Mouse (Mus musculus) heart, adult 2 months (tissue): Measurements from ENCODE around the gene Acap2.
A peak's percentile ranks its signal among the peaks of the same experiment; 100 is the strongest.

Experiments used
- CTCF ChIP-seq: fragments of 200-600 bp; IDR thresholded peaks from 2 replicates; pipeline ENCODE4 v1.8.1; 2022; ENCODE audit warnings: antibody characterized with exemption, mild to moderate bottlenecking, moderate library complexity
- POLR2A ChIP-seq: fragments of 200-500 bp; IDR thresholded peaks from 2 replicates; pipeline ENCODE4 v1.6.1; 2011; ENCODE audit warnings: mild to moderate bottlenecking, low read depth, low read length, control low read depth; ENCODE audit not compliant: insufficient read depth

GRCm38 (mm10) chr16:31170297-31170696 is 30.7 kb downstream of the Acap2 start:
- TF ChIP-seq CTCF (peak; percentile 49), POLR2A (no peak)
